Mouse (Mus musculus) NIH3T3 (cell line): ENCODE measurements around the gene Top1.

Source experiments
- DNase-seq: peaks from one replicate; pipeline ENCODE4 v3.0.0-alpha.2; 2012; ENCODE audit warnings: low read depth

The Top1 gene

GRCm38 (mm10) chr2:160645614-160646137 is at the start of gene Top1:
Top1 (plus strand) TSS chr2:160645888.
- DNase-seq: peak; percentile 100

DNA sequence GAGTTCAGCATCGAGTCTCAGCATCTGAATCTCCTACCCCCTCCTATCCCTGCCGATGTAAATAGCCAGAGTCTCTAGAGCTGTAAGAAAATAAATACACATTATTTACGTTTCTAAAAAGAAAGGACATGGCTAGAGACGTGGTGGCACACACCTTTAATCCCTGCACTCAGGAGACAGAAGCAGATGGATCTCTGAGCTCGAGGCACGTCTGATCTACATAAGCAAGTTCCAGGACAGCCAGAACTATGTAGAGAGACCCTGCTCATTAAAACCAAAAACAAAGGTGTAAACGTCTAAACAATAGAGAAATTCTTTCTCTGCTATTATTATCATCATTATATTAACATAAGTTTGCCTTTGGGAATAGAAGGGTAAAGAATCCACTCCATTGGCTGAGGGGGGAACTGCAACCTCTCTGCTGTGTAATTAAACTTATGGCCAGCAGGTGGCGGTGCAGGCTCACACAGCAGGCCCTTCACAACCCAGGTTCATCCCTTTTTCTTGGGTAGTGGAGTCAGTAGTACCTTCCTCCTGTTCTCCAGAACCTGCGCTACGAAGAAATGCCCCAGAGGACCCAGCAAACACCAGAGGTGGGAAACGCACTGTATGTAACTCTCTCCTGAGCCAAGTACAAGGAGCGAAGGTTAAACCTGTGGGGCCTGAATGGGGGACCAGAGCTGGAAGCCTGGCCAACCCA is 48.0 kb upstream of the Top1 start:
- DNase-seq: peak; percentile 89

DNA sequence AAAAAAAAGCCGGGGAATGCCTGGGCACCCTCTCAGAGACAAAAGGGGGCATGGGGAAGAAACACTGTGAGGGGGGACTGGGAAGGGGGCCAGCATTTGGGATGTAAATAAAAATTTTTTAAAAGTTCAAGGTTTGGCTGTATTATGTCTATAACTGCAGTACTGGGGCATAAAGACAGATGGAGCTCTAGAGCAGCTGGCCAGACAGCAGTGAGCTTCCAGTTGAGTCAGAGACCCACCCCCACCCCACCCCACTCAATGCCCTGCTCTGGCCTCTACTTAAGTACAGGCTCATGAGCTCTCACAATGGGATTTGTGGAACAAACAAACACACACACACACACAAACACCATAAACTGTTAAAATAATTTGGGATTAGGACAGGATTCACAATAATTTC is 43.9 kb upstream of the Top1 start:
- peak; percentile 82 for DNase-seq

- no peak for DNase-seq
These were observed 42.3 kb upstream of the Top1 start for GRCm38 (mm10) chr2:160603154-160603933.

DNA sequence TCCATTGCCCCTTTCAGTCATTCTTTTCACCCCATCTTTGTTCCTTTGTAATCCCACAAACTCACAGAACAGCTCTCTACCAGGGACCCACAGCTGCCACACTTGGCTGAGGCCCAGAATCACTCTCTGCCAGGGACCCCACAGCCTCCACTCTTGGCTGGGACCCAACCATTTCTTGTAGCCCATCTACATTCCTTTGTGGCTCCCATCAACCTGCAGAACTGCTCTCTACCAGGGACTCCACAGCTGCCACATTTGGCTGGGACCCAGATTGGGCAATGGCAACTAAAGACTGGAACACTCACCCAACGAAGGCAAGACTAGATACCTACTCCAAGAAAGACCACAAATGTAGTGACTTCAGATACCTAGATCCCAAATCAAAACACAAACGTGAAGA is 35.7 kb upstream of the Top1 start:
- DNase-seq: no peak

GRCm38 (mm10) chr2:160613186-160613919 is 32.3 kb upstream of the Top1 start:
- DNase-seq: no peak

DNA sequence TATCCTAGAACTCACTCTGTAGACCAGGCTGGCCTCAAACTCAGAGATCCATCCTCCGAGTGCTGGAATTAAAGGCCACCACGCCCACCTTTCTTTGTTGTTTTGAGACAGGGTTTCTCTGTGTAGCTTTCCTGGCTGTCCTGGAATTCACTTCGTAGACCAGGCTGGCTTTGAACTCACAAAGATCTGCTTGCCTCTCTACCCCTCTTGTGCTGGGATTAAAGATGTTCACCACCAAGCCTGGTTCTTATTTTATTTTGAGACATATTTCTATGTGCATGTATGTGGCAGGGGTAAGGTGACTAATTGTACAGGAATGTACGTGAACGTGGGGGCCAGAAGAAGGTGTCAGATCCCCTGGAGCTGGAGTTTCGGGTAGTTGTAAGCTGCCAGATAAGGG is 27.9 kb upstream of the Top1 start:
- DNase-seq: no peak

DNA sequence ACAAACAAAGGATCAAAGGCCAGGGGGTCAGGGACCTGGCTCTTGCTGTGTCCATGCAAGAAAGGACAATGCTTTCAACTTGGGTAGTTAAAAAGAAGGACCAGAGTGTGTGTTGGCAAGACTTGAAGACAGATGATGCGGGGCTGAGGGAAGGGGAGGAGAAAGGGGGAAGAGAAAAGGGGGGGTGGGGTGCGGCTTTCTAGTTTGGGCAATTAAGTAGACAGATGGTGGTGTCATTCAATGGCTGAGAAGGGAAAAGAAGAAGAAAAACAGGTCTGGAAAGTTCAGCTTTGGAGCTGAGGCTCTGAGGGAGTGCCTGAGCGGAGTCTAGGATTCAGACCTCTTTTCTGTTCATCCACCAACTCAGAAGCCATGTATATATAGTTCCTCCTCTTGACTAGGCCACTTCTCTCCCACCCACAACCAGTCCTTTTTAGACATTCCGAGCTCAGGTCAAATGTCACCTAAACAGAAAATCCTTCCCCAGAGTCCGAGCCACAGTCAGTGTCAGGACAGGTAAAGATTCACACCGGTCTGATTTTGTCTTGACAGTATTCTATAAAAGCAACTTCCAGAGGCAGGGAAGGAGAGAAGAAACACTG is 27.0 kb upstream of the Top1 start:
- DNase-seq: no peak

DNA sequence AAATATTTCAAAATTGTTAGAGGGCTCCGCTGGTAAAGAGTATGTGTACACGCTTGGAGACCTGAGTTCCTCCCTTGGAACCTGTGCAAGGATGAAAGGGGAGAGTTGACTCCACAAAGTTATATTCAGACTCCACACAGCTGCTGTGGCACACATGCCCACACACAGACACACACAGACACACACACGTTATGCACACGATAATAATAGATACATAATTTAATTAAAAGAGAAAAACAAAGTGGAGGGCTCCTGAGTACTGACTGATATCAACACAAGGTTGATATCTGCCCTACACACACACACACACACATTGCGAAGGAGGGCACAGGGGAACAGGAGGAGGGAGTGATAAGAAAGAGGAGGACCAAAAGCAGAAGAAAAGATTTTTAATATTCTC is 26.4 kb upstream of the Top1 start:
- DNase-seq: no peak

- DNase-seq: peak; percentile 81
These were observed 25.9 kb upstream of the Top1 start for GRCm38 (mm10) chr2:160619831-160620230.

DNA sequence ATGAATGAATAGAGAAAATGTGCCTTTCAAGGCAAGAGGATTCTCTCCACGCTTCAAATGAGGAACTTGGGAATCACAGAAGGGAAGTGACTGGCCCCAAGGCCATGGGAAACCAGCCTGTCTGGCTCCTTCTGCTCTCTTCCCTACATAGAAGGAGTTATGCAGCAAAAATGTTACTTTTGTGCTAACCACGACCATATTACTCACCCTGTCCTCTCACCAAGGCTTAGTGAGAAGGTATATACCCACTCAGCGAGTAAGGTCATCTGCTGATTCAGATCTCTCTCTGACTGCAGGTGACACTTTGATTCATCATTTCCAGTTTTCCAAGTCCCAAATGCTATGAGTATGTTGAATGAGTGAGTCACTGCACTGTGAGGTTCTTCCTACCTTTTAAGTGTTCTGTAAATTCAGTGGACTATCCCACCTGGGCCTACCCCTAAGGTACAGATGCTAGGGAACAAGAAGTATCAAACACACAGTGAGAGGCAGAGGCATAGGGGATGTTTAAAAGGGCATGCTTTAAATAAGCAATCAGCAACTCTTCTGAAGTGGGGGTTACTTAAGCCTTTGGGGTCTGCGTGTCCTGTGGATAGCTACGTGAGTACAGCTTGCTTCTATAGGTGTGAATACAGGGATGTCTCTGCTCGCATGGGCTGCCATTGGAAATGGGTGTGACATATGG is 25.3 kb upstream of the Top1 start:
- no peak for DNase-seq

- peak; percentile 87 for DNase-seq
These were observed 24.7 kb upstream of the Top1 start for GRCm38 (mm10) chr2:160621001-160621448.

GRCm38 (mm10) chr2:160621661-160622211 is 24.0 kb upstream of the Top1 start:
- peak; percentile 99 for DNase-seq

DNA sequence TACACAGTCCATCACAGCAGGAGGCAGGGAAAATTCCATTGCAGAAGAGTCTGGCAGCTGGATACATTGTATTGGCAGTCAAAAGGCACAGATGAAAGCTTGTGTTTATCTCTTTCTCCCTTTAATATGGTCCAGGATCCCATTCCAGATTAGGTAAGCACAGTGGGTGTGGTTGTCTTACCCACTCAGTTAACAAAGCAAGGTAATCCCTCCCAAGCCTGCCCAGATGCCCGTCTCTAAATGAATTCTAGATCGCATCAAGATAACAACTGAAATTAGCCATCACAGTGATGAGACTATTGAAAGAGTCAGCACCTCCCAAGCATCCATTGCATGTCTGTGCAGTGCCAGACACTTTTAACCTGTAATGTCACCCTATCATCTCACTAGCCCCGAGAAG is 23.0 kb upstream of the Top1 start:
- no peak for DNase-seq

GRCm38 (mm10) chr2:160623745-160624144 is 21.9 kb upstream of the Top1 start:
- DNase-seq: no peak

- DNase-seq: no peak
These were observed 18.3 kb upstream of the Top1 start for GRCm38 (mm10) chr2:160627207-160628025.

DNA sequence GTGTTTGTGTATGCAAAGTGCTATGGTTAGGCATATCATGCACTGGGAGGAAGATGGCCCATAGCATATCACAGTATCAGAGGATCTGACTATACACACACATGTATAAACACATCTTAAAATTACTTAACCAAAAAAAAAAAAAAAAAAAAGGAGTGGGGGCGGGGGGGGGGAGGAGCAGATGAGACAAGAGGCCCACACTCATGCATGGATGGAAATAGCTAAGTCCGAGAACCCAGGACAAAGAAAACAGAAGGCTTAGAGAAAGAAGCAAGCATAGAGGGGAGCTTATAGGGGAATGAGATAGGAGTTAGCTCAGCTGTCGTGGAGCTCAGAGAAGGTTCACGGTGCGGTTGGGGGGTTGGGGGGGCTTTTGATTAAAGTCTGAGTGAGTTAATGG is 17.6 kb upstream of the Top1 start:
- DNase-seq: no peak

- no peak for DNase-seq
These were observed 16.8 kb upstream of the Top1 start for GRCm38 (mm10) chr2:160628666-160629527.

DNA sequence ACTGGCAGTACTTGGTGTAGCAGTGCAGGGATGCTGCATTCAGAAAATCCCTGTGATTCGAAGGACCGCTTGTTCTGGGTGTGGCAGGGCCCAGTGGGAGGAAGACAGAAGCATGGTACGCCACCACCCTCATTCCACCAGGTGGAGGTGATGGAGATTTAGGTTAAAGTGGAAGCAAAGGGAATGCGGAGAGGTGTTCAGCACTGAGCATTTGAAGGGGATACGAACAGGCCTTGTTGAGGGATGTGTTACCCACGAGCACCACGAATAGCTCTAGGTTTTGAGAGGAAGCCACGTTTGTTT is 16.2 kb upstream of the Top1 start:
- DNase-seq: no peak
